Mouse (Mus musculus) heart, embryonic 16.5 days (tissue): ENCODE measurements around the gene Map6. TPM values are rescaled to one million over a fixed set of nuclear protein-coding genes. Genes with fewer than 3 reads are reported as not detected.
A peak's percentile ranks its signal among the peaks of the same experiment; 100 is the strongest.

Source experiments
- ATAC-seq: fragments of 200-750 bp; cut with Nextera tagmentation; replicated peaks from 2 replicates; pipeline ENCODE4 v1.8.0; 2017; ENCODE audit warnings: moderate number of reproducible peaks; ENCODE audit not compliant: insufficient read depth, low FRiP score; ENCODE audit errors: extremely low read depth
- H3K27ac ChIP-seq: fragments of 300-500 bp; sonication (generic); 2 replicates; pipeline ENCODE4 v1.5.1; 2014; ENCODE audit warnings: mild to moderate bottlenecking, low read length, control low read depth, moderate library complexity
- H3K27me3 ChIP-seq: fragments of 300-500 bp; sonication (generic); 2 replicates; pipeline ENCODE4 v1.6.1; 2014; ENCODE audit warnings: low read length, mixed read lengths; ENCODE audit not compliant: control insufficient read depth, insufficient read depth
- H3K36me3 ChIP-seq: fragments of 300-500 bp; sonication (generic); 2 replicates; pipeline ENCODE4 v1.6.1; 2014; ENCODE audit not compliant: control insufficient read depth, insufficient read depth
- H3K4me1 ChIP-seq: fragments of 300-500 bp; sonication (generic); 2 replicates; pipeline ENCODE4 v1.6.1; 2014; ENCODE audit warnings: low read length, mixed read lengths; ENCODE audit not compliant: control insufficient read depth, insufficient read depth
- H3K4me2 ChIP-seq: fragments of 300-500 bp; sonication (generic); 2 replicates; pipeline ENCODE4 v1.6.1; 2014; ENCODE audit warnings: low read depth, mild to moderate bottlenecking, control low read depth, low read length
- H3K4me3 ChIP-seq: fragments of 300-500 bp; sonication (generic); 2 replicates; pipeline ENCODE4 v1.5.1; 2014; ENCODE audit warnings: mild to moderate bottlenecking, control low read depth, low read length
- H3K9ac ChIP-seq: fragments of 300-500 bp; sonication (generic); 2 replicates; pipeline ENCODE4 v1.6.1; 2014; ENCODE audit warnings: low read length, control low read depth
- H3K9me3 ChIP-seq: fragments of 300-500 bp; sonication (generic); replicated peaks from 2 replicates; pipeline ENCODE4 v1.6.1; 2016; ENCODE audit warnings: low read length; ENCODE audit not compliant: control insufficient read depth
- whole genome bisulfite sequencing: fragments of 180-500 bp; shearing (Covaris S2); extraction: QIAGEN DNeasy Blood & Tissue Kit; methylation state at CpG from one replicate; pipeline ENCODE4 v1.1.7; 2014; 5-methylcytosine and 5-hydroxymethylcytosine counted together
- polyA plus RNA-seq: library from polyadenylated mRNA; unstranded; fragments of >200 nt; fragmentation: Nextera tagmentation; extraction: Ambion mirVana; gene quantifications from 2 replicates; pipeline ENCODE4 v1.2.1, GENCODE M21; 2015

Gene Map6
- polyA plus RNA-seq, 1 experiment from 2014 or later = 2.2 TPM

- H3K27ac ChIP-seq = no peak overlapping the region
- peaks cover 8% of the 10 kb centered on the region; the same call in 1 of the 2 replicates for H3K27me3 ChIP-seq
- no peak overlapping the region for H3K9ac ChIP-seq
- peaks cover 8% of the 10 kb centered on the region for H3K4me1 ChIP-seq
- H3K36me3 ChIP-seq = no peaks in the 10 kb centered on the region
- 5% methylated on average over 10 of the region's 10 CpGs for WGBS
- no peaks in the 10 kb centered on the region for H3K9me3 ChIP-seq
- H3K4me3 ChIP-seq = peak overlapping the region; percentile 48
- H3K4me2 ChIP-seq = peak overlapping the region; percentile 71
- ATAC-seq = peak; percentile 41; the same call in 1 of the 2 replicates
Observed at GRCm38 (mm10) chr7:99249582-99249911, 17.7 kb upstream of the Map6 start.

GRCm38 (mm10) chr7:99250386-99250785 lies 16.9 kb upstream of the Map6 start:
- H3K4me1 ChIP-seq = peaks cover 16% of the 10 kb centered on the region
- H3K27me3 ChIP-seq = peaks cover 8% of the 10 kb centered on the region; the same call in 1 of the 2 replicates
- H3K9me3 ChIP-seq = no peaks in the 10 kb centered on the region
- H3K4me3 ChIP-seq = no peak overlapping the region
- ATAC-seq = no peak
- WGBS = 17% methylated on average over 9 of the region's 9 CpGs
- no peak overlapping the region for H3K27ac ChIP-seq
- H3K9ac ChIP-seq = no peak overlapping the region
- no peak overlapping the region for H3K4me2 ChIP-seq
- H3K36me3 ChIP-seq = no peaks in the 10 kb centered on the region

- ATAC-seq = peak; percentile 74
- Histone ChIP-seq H3K27ac (no peak overlapping the region; the same call in 1 of the 2 replicates), H3K4me3 (no peak overlapping the region), H3K36me3 (no peaks in the 10 kb centered on the region), H3K9ac (no peak overlapping the region), H3K27me3 (peaks cover 2% of the 10 kb centered on the region; the same call in 1 of the 2 replicates), H3K4me1 (peaks cover 11% of the 10 kb centered on the region), H3K4me2 (no peak overlapping the region), H3K9me3 (no peaks in the 10 kb centered on the region)
- 20% methylated on average over 7 of the region's 7 CpGs for WGBS
Observed at GRCm38 (mm10) chr7:99255006-99255405, 12.2 kb upstream of the Map6 start.

- H3K4me1 ChIP-seq = no peaks in the 10 kb centered on the region
- WGBS = 46% methylated on average over 3 of the region's 3 CpGs
- peaks cover 18% of the 10 kb centered on the region for H3K27me3 ChIP-seq
- no peak overlapping the region for H3K27ac ChIP-seq
- H3K9me3 ChIP-seq = no peaks in the 10 kb centered on the region
- no peak overlapping the region for H3K4me2 ChIP-seq
- no peaks in the 10 kb centered on the region for H3K36me3 ChIP-seq
- no peak overlapping the region for H3K9ac ChIP-seq
- no peak overlapping the region for H3K4me3 ChIP-seq
- ATAC-seq = no peak
Observed at GRCm38 (mm10) chr7:99261900-99262299, 5.3 kb upstream of the Map6 start.

- Histone ChIP-seq H3K27me3 (peaks cover 34% of the 10 kb centered on the region), H3K9me3 (no peaks in the 10 kb centered on the region)
Observed at GRCm38 (mm10) chr7:99263509-99263908, 3.7 kb upstream of the Map6 start.

GRCm38 (mm10) chr7:99264597-99264996 lies 2.6 kb upstream of the Map6 start:
- H3K36me3 ChIP-seq = no peaks in the 10 kb centered on the region
- no peak overlapping the region for H3K4me2 ChIP-seq
- H3K9me3 ChIP-seq = no peaks in the 10 kb centered on the region
- peaks cover 17% of the 10 kb centered on the region for H3K4me1 ChIP-seq
- H3K27me3 ChIP-seq = peaks cover 43% of the 10 kb centered on the region
- no peak for ATAC-seq
- no peak overlapping the region for H3K27ac ChIP-seq
- H3K9ac ChIP-seq = no peak overlapping the region
- no peak overlapping the region for H3K4me3 ChIP-seq

More at GRCm38 (mm10) chr7:99263509-99263908, 3.7 kb upstream of the Map6 start:
- Histone ChIP-seq H3K27ac (no peak overlapping the region), H3K36me3 (no peaks in the 10 kb centered on the region), H3K4me2 (no peak overlapping the region), H3K4me1 (peaks cover 10% of the 10 kb centered on the region; the same call in 1 of the 2 replicates), H3K9ac (no peak overlapping the region), H3K4me3 (no peak overlapping the region)
- WGBS = 54% methylated on average over 4 of the region's 4 CpGs
- no peak for ATAC-seq

GRCm38 (mm10) chr7:99267897-99268505 lies 754 bp downstream of the Map6 start:
- Histone ChIP-seq H3K36me3 (no peaks in the 10 kb centered on the region), H3K9ac (peak overlapping the region; percentile 41; the same call in 1 of the 2 replicates), H3K4me3 (peak overlapping the region; percentile 60), H3K4me2 (peak overlapping the region; percentile 85), H3K27ac (no peak overlapping the region), H3K4me1 (peaks cover 26% of the 10 kb centered on the region), H3K27me3 (peaks cover 52% of the 10 kb centered on the region), H3K9me3 (no peaks in the 10 kb centered on the region)
- ATAC-seq = peak; percentile 68
- WGBS = under 1% methylated on average over 59 of the region's 59 CpGs

- peaks cover 26% of the 10 kb centered on the region for H3K4me1 ChIP-seq
- ATAC-seq = peak; percentile 45
- 2% methylated on average over 29 of the region's 29 CpGs for WGBS
- H3K27ac ChIP-seq = no peak overlapping the region
- H3K9me3 ChIP-seq = no peaks in the 10 kb centered on the region
- peak overlapping the region; percentile 60 for H3K4me3 ChIP-seq
- no peaks in the 10 kb centered on the region for H3K36me3 ChIP-seq
- peaks cover 52% of the 10 kb centered on the region for H3K27me3 ChIP-seq
- H3K9ac ChIP-seq = peak overlapping the region; percentile 41
- peak overlapping the region; percentile 85 for H3K4me2 ChIP-seq
Observed at GRCm38 (mm10) chr7:99268506-99268900, 1.3 kb downstream of the Map6 start.

- Histone ChIP-seq H3K36me3 (no peaks in the 10 kb centered on the region), H3K9me3 (no peaks in the 10 kb centered on the region), H3K27me3 (peaks cover 55% of the 10 kb centered on the region), H3K4me1 (peaks cover 26% of the 10 kb centered on the region), H3K27ac (no peak overlapping the region), H3K4me3 (peak overlapping the region; percentile 60), H3K9ac (no peak overlapping the region; the same call in 1 of the 2 replicates), H3K4me2 (peak overlapping the region; percentile 85)
- 12% methylated on average over 42 of the region's 42 CpGs for WGBS
- no peak for ATAC-seq
Observed at GRCm38 (mm10) chr7:99268951-99269945, 2.0 kb downstream of the Map6 start.
